Mouse (Mus musculus) MN1 (cell line): Measurements from ENCODE around the gene Ctse.
"Not testable (repeated sequence)": the region's sequence is repeated elsewhere in the genome, so short reads cannot be mapped to it uniquely, and the experiment has no call there.

Experiments
- DNase-seq: peaks from one replicate; pipeline ENCODE4 v3.0.0-alpha.2; 2016; ENCODE audit warnings: low spot score

Gene Ctse

GRCm38 (mm10) chr1:131637791-131638540 is at the start of gene Ctse:
Gene Ctse, plus strand, starts transcription at chr1:131638306.
- DNase-seq, result no peak

GRCm38 (mm10) chr1:131598905-131599304 is 39.2 kb upstream of the Ctse start, which contains the start of gene Avpr1b:
Gene Avpr1b, plus strand, starts transcription at chr1:131599239.
- DNase-seq, result no peak

GRCm38 (mm10) chr1:131600314-131600713 is 37.8 kb upstream of the Ctse start:
- no peak for DNase-seq

GRCm38 (mm10) chr1:131606719-131607118 is 31.4 kb upstream of the Ctse start:
- DNase-seq, result no peak

- DNase-seq, result no peak
Measured at GRCm38 (mm10) chr1:131612556-131613155, 25.4 kb upstream of the Ctse start.

- DNase-seq, result peak; percentile 45
Measured at GRCm38 (mm10) chr1:131613361-131614133, 24.6 kb upstream of the Ctse start.

- DNase-seq, result no peak
Measured at GRCm38 (mm10) chr1:131614641-131615040, 23.5 kb upstream of the Ctse start.

GRCm38 (mm10) chr1:131616131-131616530 is 22.0 kb upstream of the Ctse start:
- no peak for DNase-seq

GRCm38 (mm10) chr1:131616546-131617220 is 21.4 kb upstream of the Ctse start:
- DNase-seq, result no peak

GRCm38 (mm10) chr1:131618576-131618975 is 19.5 kb upstream of the Ctse start:
- no peak for DNase-seq

GRCm38 (mm10) chr1:131619348-131619747 is 18.8 kb upstream of the Ctse start:
- no peak for DNase-seq

GRCm38 (mm10) chr1:131623644-131624043 is 14.5 kb upstream of the Ctse start:
- no peak for DNase-seq

- no peak for DNase-seq
Measured at GRCm38 (mm10) chr1:131624175-131624835, 13.8 kb upstream of the Ctse start.

GRCm38 (mm10) chr1:131626200-131626599 is 11.9 kb upstream of the Ctse start:
- DNase-seq, result no peak

- DNase-seq, result not testable (repeated sequence)
Measured at GRCm38 (mm10) chr1:131632216-131632615, 5.9 kb upstream of the Ctse start.

GRCm38 (mm10) chr1:131634495-131634894 is 3.6 kb upstream of the Ctse start:
- no peak for DNase-seq

- no peak for DNase-seq
Measured at GRCm38 (mm10) chr1:131638541-131639421, 675 bp downstream of the Ctse start.

GRCm38 (mm10) chr1:131640062-131640461 is 2.0 kb downstream of the Ctse start:
- DNase-seq, result no peak

GRCm38 (mm10) chr1:131641565-131641964 is 3.5 kb downstream of the Ctse start:
- DNase-seq, result no peak

GRCm38 (mm10) chr1:131642251-131642650 is 4.1 kb downstream of the Ctse start:
- DNase-seq, result no peak
